Mouse (Mus musculus) neutrophil, adult 5-6 weeks (primary cell): ENCODE results near the gene Klf4. TPM values are rescaled to one million over a fixed set of nuclear protein-coding genes. Genes with fewer than 3 reads are reported as not detected.
A peak's percentile ranks its signal among the peaks of the same experiment; 100 is the strongest.

Experiments used
- ATAC-seq: fragments of 151-379, 151-347 bp; 2 replicates; pipeline ENCODE4 v1.8.0; 2017; ENCODE audit warnings: mild to moderate bottlenecking, moderate TSS enrichment; ENCODE audit not compliant: insufficient number of reproducible peaks, poor library complexity, low FRiP score, severe bottlenecking; ENCODE audit errors: extremely low read depth
- total RNA-seq: library from RNA; stranded (forward); fragments of 200-1000 nt; gene quantifications from 2 replicates; pipeline ENCODE4 v1.2.3, GENCODE M21; 2017

Gene Klf4
- total RNA-seq, 1 experiment from 2014 or later = 11.4 TPM

DNA sequence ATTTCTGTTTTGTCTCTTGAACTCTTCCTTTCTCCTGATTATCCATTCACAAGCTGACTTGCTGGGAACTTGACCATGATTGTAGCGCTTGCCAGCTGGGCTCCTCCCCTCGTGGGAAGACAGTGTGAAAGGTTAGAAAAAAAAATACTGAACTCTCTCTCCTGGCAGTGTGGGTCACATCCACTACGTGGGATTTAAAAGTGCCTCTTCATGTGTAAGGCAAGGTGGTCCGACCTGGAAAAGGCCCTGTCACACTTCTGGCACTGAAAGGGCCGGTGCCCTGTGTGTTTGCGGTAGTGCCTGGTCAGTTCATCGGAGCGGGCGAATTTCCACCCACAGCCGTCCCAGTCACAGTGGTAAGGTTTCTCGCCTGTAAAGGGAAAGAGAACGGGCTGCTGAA, 4.3 kb downstream of the Klf4 start:
- ATAC-seq = no peak

DNA sequence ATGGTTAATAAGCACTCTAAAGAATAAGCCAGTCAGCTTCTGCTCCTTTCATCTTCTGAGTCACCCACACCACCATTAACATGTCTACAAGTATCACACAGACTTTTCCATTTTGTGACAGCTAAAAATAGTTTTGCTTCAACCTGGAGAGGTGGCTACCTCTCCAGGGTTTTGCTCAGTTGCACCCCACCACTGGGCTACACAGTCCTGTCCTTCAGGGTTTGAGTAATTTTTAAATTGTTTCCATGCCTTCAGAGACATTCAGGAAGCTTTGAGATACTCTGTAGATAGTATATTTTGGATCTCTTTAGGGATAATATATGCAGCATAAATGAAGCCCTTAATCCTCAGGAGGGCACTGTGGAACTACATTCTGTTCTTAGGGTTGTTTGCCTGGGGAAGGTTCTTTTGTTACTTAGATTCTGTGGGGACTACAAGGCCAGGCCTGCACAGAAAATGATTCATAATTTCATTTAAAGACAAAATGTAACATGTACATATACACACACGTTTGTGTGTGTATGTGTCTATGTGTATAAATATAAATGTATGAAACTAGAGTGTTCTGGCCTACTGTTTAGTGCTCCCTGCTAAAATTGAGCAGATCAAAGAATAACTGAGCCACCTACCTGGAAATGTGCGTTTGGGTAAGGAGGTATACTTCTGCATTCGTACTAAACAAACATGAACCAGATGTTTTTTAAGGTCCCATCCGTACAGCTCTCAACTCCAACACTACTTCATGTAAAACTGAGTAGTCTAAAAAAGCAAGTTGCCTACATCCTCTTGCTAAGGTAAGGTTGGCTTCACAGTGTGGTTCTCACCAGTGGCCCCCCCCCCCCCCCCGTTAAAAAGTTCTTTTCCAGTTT, 5.8 kb downstream of the Klf4 start:
- ATAC-seq = no peak

DNA sequence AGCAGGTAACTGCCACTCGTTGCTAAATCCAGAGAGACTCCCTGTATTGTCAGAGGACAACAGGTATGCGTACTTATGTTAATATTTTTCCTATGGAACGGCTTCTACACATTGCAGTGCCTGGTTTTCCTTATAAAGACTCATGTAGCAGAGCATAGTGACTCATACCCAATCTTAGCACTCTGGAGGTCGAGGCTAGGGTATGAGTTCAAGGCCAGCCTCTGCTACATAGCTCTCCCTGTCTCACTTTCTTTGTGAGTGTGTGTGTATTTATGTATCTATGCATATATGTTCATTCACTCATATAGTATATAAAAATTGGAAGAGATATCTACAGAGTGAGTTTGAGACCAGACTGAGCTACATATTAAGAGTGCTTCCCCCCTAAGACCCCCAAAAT, 8.3 kb downstream of the Klf4 start:
- no peak for ATAC-seq

DNA sequence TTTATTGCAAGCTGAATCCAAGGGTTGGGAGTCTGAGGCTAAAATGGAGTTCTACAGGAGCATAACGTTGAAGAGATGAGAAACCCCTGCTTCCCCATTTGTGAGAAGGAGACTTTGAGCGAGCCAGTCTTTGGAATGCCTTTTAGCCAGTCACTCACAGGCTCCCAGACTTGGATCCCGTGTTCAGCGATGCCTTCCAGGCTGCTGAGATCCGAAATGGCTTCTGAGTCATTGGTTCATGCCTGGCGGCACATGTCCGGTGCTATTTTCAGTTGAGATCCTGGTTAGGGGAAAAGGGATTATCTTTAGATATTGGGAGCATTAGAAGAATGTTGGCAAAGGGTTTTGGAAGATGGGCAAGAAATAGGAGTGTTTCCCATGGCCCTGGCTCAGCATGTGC, 14.8 kb downstream of the Klf4 start:
- no peak for ATAC-seq

DNA sequence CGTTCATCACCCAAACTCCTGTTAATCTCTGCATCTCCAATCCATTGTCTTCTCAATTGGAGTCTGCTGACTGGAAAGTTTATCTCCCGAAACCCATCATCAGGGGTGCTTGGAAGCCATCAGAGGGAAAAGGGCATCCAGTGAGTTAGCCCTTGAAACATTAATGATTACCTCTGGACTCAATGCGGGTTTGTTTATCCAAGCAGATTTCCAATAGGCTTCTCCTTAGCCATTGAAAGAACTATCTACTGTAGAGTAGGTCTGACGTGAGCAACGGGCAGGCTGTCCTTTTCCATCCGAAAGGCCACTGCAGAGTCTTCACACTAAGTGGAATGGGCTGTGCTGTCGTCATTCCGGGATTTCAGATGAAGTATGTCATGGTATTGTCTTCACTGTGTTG, 16.2 kb downstream of the Klf4 start:
- ATAC-seq = no peak

DNA sequence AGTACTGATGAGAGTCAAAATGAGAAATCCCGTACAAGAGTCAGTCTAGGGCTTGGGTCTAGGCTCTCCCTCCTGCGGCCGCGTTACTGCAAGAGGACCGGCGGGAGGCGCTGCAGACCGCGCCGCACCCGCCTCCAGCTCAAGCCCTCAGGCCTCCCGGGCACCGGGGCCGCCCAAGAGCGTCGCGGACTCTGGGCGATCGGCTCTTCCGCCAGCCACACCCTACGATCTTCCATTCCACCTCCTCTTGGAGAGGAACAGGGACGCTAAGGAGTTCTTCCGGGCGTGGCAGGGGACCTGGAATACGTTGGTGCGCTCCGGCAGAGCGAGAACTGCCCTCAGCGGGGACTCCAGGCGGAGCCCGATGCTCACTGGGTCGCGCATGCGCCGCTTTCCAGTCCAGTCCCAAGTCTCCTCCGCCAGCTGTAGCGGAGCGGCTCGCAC, 17.5 kb downstream of the Klf4 start:
- peak; percentile 71 for ATAC-seq

DNA sequence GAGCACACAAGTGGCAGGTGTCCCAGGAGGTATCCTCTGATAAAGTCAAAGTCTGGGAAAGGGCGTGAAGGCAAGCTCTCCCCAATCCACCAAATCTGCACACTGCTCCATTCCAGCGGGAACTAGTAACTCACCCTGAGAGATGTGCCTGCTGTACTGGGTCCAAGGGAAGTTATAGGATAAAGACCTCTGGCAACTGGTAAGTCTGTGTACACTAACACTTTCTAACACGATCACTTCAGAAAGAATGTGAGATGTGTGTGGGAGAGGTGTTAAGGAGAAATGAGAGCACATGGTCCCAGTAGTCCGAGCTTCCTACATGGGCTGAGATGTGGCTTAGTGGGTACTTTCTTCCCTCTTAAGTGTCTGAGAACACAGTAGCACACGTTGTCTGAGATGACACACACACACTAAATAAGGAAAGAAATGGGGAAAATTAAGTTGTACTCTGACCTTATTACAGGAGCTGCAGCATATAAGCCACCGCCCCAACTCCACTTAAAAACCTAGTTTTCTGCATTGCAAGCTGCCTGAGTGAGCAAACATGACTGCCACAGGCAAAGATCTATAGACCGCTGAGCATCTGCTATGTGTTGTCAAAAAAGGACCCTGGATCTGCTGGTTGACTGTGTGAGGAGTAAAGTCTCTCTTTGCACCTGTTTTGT, 18.5 kb downstream of the Klf4 start:
- no peak for ATAC-seq

DNA sequence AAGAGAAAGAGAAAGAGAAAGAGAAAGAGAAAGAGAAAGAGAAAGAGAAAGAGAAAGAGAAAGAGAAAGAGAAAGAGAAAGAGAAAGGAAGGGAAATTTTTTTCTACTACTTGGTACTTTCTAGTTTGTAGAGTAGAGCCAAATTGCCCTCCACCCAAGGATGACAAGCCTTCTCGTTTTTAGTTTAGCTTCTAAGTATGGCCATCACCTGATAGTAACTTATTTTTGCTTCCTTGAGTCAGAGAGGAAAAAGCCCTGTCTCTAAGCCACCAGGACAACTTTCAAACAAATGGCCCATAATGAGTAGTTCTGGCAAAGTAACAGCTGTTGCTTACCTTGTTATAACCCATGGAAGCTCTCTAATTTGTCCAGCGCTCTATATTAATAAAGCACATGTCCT, 20.9 kb downstream of the Klf4 start:
- ATAC-seq = no peak

DNA sequence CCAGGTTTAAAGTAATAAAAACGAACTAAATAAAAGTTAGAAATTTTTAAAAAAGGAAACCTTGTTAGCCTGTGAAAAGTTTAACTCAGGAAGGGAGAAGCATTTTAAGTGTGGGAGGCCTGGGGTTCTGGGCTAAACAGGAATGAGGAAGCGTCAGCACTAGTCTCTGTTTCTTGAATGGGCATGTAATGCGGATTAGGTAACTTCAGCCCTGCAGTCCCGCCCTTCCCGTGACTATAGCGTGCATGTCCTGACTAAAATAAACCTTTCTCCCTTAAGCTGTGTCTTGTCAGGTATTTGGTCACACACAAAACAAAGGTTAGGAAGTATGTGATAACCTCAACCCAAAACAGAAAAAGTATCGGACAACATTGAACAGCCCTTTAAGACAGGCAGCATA, 23.6 kb downstream of the Klf4 start:
- ATAC-seq = no peak

DNA sequence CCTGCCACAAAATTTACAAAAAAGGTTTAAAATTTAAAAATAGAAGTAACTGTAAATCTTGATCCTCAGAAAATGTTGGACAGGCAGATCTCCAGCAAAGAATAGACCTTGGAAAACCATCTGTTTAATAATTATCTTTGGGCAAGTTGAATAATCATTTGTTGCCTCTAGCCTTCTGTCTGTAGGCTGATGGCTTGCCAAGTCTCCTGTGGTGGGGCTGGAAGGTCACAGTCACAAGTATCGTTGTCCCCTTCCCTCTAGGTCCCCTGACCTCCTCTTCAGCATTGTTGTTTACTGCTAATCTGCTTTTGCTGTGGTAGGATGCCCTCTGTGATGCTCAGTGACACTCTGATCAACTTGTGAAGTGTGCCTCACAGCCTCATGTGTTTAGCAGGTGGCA, 33.6 kb downstream of the Klf4 start:
- no peak for ATAC-seq

DNA sequence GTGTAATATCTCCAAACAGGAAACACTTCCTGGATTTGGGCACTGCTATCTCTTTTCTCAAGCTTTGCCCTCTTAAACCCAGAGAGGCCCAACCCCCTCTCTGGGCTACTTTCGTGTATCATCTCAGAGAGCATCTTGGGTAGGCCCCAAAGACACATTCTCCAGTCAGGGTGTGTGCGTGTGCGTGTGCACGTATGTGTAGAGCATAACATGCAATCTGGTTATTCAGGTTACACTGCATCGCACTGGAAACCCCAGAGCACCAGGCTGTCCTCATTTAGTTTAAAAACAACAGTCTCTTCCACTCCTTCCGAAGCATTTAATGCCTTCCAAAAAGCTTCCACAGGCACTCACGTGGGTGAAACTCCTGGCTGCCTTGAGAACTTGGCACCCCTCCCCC, 35.9 kb downstream of the Klf4 start:
- no peak for ATAC-seq

DNA sequence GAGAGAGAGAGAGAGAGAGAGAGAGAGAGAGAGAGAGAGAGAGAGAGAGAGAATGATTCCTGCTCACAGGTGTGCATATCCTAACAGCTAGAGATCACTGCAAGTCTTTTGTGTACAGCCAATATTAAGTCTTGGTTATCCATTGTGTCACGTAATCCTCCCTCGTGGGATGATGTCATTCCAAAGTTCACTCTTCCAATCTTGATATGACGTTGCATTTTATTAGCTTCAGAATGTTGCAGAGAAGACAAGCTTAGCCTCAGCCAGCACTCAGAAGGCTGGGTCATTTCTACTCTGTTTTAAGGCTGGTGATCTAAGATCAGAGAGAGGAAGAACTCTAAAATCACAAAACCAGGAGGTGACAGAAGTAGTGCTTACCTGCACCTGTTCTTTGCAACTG, 39.0 kb downstream of the Klf4 start:
- ATAC-seq = no peak

DNA sequence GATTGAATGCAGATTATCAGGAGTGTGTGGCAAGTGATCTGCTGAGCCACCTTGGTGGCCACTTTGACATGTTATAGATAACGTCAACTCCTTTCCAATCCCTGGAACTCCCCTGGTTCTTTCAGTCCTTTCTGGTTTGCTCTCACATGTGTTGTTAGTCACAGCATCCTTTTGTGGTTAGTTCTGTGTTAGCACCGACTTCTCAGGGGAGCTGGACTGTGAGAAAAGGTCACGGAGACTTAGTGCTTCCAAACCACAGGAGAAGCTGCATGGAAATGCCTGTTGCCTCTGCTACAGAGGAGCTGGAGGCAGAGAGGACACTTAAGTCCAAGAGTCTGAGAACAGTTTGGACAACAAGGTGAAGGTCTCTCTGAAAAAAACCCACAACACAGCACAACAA, 42.9 kb downstream of the Klf4 start:
- no peak for ATAC-seq

DNA sequence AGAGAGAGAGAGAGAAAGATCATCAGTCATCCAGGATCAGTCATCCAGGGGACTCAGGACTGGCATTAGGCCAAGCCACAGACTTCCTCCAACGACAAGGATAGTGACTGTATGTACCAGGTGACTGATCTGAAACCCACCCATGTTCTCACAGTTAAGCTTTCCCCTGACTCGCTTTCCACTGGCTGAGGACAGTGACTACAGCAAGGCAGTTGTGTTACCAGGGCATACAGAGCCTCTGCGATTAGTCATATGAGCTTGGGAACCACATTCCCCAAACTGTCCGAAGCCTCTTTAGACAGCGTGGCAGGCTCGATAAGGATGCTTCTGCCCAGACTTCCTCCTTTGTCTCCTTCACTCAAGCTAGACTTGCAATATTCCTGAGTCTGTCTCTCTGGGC, 43.7 kb downstream of the Klf4 start:
- no peak for ATAC-seq

DNA sequence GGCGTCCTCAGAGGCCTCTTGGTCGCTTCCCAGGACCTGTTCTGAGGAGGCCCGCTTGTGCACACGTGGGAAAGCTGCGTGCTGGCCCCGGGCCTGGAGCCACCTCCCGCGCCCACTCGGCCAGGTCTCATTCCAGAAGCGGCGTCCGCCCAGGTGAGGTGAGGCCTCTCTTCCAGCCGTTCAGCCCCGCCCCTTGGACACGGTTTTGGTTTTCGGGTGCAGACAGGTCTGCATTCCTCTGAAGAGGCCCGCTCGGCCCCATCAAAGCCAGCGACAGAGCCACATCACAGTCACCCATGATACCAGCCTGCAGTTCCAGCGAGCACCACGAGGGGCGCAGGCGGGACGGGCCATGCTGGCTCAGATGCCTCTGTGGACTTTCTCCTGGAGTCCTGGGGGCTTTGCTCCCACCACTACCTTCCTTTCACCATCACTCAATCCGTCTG, 51.9 kb downstream of the Klf4 start:
- peak; percentile 46; the same call in 1 of the 2 replicates for ATAC-seq

DNA sequence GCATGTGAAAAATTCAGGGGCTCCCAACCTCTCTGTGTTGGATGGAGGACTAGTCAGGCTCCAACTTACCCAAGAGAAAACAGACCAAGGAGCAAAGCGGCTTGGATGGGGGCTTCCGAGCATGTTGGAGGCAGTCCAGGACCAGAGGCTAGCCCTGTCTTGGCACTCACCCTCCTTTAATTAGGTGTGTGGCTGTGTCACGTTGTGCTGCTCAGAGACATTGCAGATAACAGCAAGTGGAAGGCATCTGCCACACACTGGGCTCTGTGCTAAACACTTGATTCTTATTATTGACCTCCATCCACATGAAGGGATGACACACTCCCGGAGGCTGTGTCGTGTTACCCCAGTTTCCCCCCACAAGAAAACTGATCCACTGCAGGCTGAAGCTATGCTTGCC, 53.9 kb downstream of the Klf4 start:
- no peak for ATAC-seq

DNA sequence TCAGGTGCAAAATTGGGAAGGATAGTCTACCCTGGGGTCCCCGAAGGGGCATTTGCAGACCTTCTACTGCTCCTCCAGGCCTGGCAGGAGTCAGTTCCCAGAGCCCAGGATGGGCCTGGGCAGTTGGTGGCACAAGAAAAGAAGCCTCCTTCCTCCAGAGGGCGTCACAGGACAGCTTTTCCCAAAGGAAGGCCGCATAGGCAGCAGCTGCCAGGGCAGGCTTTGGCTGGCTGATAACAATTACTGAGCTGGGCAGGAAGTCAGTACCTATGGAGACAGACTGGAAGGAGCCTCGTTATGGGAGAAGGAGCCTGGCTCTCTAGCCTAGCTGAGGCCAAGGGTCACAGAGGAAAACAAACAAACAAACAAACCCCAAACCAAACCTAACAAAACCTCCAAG, 54.3 kb downstream of the Klf4 start:
- no peak for ATAC-seq

DNA sequence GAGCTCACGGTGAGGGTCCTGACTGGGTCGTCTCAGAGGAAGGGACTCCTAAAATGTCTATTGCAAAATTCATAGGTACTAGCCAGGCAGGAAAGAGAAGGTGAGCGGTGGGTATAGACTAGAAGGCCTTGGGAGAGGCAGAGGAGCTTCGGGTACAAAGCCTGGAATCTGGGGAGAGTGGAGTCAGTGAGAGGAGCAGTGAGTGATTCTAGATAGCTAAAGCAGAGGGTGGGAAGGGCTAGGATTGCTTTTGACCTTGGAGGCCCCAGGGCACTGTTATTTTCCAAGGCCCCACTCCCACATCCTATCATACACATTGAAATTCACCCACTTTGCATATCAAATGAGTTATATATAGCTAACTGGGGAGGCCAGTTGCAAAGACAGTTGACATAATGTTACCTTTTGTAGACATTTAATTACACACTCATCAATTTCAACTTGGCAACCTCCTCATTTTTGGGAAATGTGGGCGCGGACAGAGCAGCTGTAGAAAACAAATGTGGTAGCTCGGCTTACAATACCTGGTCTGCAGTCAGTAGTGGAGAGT, 55.0 kb downstream of the Klf4 start:
- ATAC-seq = no peak
